Mouse (Mus musculus) bone marrow, adult 2 months (tissue): Measurements from ENCODE around the gene Nek6.

Experiments used
- CTCF ChIP-seq: fragments of 200-500 bp; IDR thresholded peaks from 2 replicates; pipeline ENCODE4 v1.5.1; 2011; ENCODE audit warnings: low read length, control low read depth; ENCODE audit not compliant: control insufficient read depth, insufficient read depth
- POLR2A ChIP-seq: fragments of 200-500 bp; IDR thresholded peaks from 2 replicates; pipeline ENCODE4 v1.6.1; 2011; ENCODE audit warnings: low read depth, mild to moderate bottlenecking, control low read depth, low read length, borderline replicate concordance; ENCODE audit not compliant: control insufficient read depth

DNA sequence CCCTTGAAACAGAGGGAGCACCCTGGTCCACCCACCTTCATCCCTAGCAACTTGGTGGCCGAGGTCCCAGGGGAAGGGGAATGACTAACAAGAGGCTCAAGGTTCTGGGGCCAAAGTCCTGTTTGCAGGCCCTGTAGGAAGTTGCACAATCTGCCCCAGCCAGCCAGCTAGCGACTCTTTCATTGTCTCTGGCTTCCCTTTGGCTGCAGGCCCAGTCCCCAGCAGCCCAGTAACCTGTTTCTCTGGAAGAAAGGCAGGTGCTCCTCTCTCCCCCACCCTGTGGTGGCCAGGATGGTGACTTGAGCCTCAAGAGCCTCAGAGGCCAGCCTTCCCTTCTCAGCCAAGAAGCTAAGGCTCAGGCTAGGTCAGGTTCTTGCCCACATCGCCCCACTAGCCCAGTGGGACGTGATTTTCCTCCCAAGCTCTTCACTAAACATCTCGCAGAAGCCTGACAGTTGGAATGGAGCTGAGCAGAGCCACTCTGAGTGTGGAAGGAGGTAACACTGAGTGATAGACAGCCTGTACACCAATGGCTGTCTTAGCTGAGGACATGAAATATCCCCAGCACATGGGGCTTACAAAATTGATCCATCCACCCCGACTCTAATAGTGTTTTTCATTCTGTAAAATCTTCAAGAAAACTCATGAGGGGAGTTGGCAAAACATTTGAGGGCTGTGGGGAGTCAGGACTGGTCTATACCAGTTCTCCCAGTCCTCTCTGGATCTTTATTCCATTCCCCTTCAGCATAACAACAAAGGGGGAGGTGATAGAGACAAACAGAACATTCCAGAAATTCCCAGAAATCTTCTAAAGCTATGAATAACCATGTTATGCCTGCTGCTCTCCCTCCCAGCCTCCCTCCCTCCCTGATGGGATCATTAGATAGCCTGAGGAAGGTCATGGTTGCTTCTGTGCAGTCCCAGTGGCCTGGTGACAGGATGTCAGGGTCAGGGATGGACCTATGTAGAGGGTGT is 25.2 kb upstream of the Nek6 start:
- TF ChIP-seq CTCF (no peak), POLR2A (no peak)
